In genomic region chr3:34080900-34081662, GRCm38 (mm10) we compare ENCODE assay signal across 8 mouse cellular contexts. TPM values are rescaled to one million over a fixed set of nuclear protein-coding genes. Genes with fewer than 3 reads are reported as not detected.
A peak's percentile ranks its signal among the peaks of the same experiment; 100 is the strongest.
DNase-seq lines count a peak whose midpoint lies in the region; ATAC-seq lines count a peak whose summit lies in the region.

TSS of gene Dnajc19 (minus strand) at chr3:34081321.

- no peaks in the 10 kb centered on the region for H3K9me3 ChIP-seq in intestine, embryonic 14.5 days (ENCODE audit: control insufficient read depth, low read length)

- intact Hi-C loops in left cerebral cortex, postnatal 14 days (cut with DNase I), result loop anchor here (10.0 kb wide), 1 partner anchor 114 kb away; no protein-coding TSS in a partner anchor

- peak within 1 kb of the TSS; percentile 78 for H3K4me3 ChIP-seq in intestine, embryonic 14.5 days (ENCODE audit: low read depth, low read length)

- no peaks in the 10 kb centered on the region for H3K27me3 ChIP-seq in intestine, embryonic 14.5 days (replicated peaks; ENCODE audit: control insufficient read depth, insufficient read depth, low read length)

- peak within 1 kb of the TSS; percentile 64; the same call in 1 of the 2 replicates for H3K27ac ChIP-seq in intestine, embryonic 14.5 days (ENCODE audit: low read depth)

- H3K9ac ChIP-seq in intestine, embryonic 14.5 days (ENCODE audit: low read length), result peak within 1 kb of the TSS; percentile 81

- WGBS in intestine, embryonic 14.5 days, result under 1% methylated on average over 44 of the region's 50 CpGs

- peaks cover 19% of the 10 kb centered on the region; the same call in 1 of the 2 replicates for H3K36me3 ChIP-seq in intestine, embryonic 14.5 days (ENCODE audit: control insufficient read depth, insufficient read depth, low read length)

- ATAC-seq in intestine, embryonic 14.5 days (replicated peaks; ENCODE audit: low FRiP score, low TSS enrichment, low read depth), result peak; percentile 95

- H3K4me1 ChIP-seq in intestine, embryonic 14.5 days (replicated peaks; ENCODE audit: control insufficient read depth, insufficient read depth, low read length), result peaks cover 4% of the 10 kb centered on the region; the same call in 1 of the 2 replicates

- peak; percentile 91 to 92 for DNase-seq in adrenal gland, adult 18-20 months (ENCODE audit: low spot score in 2 of 2)
- peak; percentile 95 for DNase-seq in embryo, embryonic 11 days
- peak; percentile 92 for DNase-seq in gastrocnemius, postnatal 25 days
- peak; percentile 94 for DNase-seq in intestine, embryonic 14.5 days (ENCODE audit: low spot score)
- DNase-seq in left cerebral cortex, postnatal 14 days (ENCODE audit: low spot score in 2 of 2), result peak; percentile 93 to 97
- peak; percentile 94 for DNase-seq in mesoderm, embryonic 11.5 days (ENCODE audit: low read depth, low spot score)
- peak; percentile 92 to 94 for DNase-seq in right cerebral cortex, postnatal 36 days (ENCODE audit: low spot score in 2 of 2)
- peak; percentile 91 for DNase-seq in yolk sac, embryonic 10.5 days (ENCODE audit: low spot score)

- H3K4me2 ChIP-seq in intestine, embryonic 14.5 days (ENCODE audit: low read length), result peak within 1 kb of the TSS; percentile 72

RNA-seq across cellular contexts. Expression of gene Dnajc19, which starts in this region (rescaled TPM):
- total RNA-seq in adrenal gland, adult 18-20 months (2021), result 10 to 100 TPM; 78.1 to 91.2 TPM
- total RNA-seq in gastrocnemius, postnatal 25 days (2021), result 100 to 1,000 TPM; 105 to 112 TPM
- 177 and 197 TPM in 2 replicates for polyA plus RNA-seq in intestine, embryonic 14.5 days (2014; fragmentation: Nextera tagmentation; extraction: Ambion mirVana)
- 10 to 100 TPM; 50.9 to 59.4 TPM for total RNA-seq in left cerebral cortex, postnatal 14 days (2021)

Comparison
In these comparisons a context has a peak if more than half of its experiments do, and no peak if none do; other contexts are left out.
1. Peak in every context shown above with its lines: DNase-seq, ATAC-seq, H3K4me3 ChIP-seq and H3K27ac ChIP-seq.